Mouse (Mus musculus) limb, embryonic 13.5 days (tissue): Measurements from ENCODE around the gene Traf3. TPM values are rescaled to one million over a fixed set of nuclear protein-coding genes. Genes with fewer than 3 reads are reported as not detected.

ENCODE experiments used
- ATAC-seq: fragments of 200-750 bp; cut with Nextera tagmentation; 2 replicates; pipeline ENCODE4 v1.8.0; 2017; ENCODE audit warnings: low read depth, moderate number of reproducible peaks, moderate TSS enrichment; ENCODE audit not compliant: low FRiP score
- H3K27ac ChIP-seq: fragments of 300-500 bp; sonication (generic); 2 replicates; pipeline ENCODE4 v1.5.1; 2015; ENCODE audit warnings: inconsistent platforms, mild to moderate bottlenecking, moderate library complexity
- H3K27me3 ChIP-seq: fragments of 300-500 bp; sonication (generic); 2 replicates; pipeline ENCODE4 v1.6.1; 2015; ENCODE audit warnings: mild to moderate bottlenecking, inconsistent platforms
- H3K36me3 ChIP-seq: fragments of 300-500 bp; sonication (generic); 2 replicates; pipeline ENCODE4 v1.6.1; 2015; ENCODE audit warnings: inconsistent platforms, mild to moderate bottlenecking, moderate library complexity
- H3K4me1 ChIP-seq: fragments of 300-500 bp; sonication (generic); 2 replicates; pipeline ENCODE4 v1.6.1; 2015; ENCODE audit warnings: inconsistent platforms
- H3K4me2 ChIP-seq: fragments of 300-500 bp; sonication (generic); replicated peaks from 2 replicates; pipeline ENCODE4 v1.6.1; 2015; ENCODE audit warnings: inconsistent platforms, mild to moderate bottlenecking, moderate library complexity
- H3K4me3 ChIP-seq: fragments of 300-500 bp; sonication (generic); 2 replicates; pipeline ENCODE4 v1.5.1; 2015; ENCODE audit warnings: moderate library complexity, mild to moderate bottlenecking, inconsistent platforms
- H3K9ac ChIP-seq: fragments of 300-500 bp; sonication (generic); 2 replicates; pipeline ENCODE4 v1.6.1; 2015; ENCODE audit warnings: mild to moderate bottlenecking, inconsistent platforms
- H3K9me3 ChIP-seq: fragments of 300-500 bp; sonication (generic); 2 replicates; pipeline ENCODE4 v1.6.1; 2016; ENCODE audit warnings: inconsistent platforms
- WGBS: fragments of 180-500 bp; shearing (Covaris S2); methylation state at CpG from one replicate; pipeline ENCODE4 v1.1.7; 2015; 5-methylcytosine and 5-hydroxymethylcytosine counted together
- polyA plus RNA-seq: library from polyadenylated mRNA; unstranded; fragments of >200 nt; fragmentation: Nextera tagmentation; extraction: Ambion mirVana; gene quantifications from 2 replicates; pipeline ENCODE4 v1.2.1, GENCODE M21; 2015

Gene Traf3
- polyA plus RNA-seq, 1 experiment from 2014 or later, result 11.2 TPM

DNA sequence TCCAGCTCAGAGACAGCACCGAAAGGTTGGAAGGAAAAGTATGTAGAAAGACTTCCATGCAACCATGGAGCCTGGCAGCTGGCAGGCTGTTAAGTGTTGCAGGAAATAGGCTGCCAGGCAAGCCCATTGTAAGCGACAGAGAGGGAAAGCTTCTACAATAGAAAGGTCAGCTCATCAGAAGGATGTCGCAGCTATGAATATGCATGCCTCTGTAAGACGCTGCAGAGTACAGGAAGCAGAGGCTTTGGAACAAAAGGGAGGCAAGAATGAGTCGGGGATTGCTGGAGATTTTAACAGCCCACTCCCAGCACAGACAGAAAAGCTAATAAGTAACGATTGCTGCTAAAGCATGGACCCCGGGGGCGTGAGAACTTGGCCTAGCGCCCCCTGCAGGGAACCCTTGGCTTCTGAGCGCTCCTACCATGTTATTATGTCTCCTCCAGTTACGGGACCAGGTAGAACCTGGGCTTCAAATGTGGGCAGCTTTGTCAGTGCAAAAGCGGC is 23.1 kb upstream of the Traf3 start:
- H3K4me2 ChIP-seq, result peak overlapping the region; percentile 21

GRCm38 (mm10) chr12:111143509-111144063 is 22.6 kb upstream of the Traf3 start:
- Histone ChIP-seq H3K9me3 (no peaks in the 10 kb centered on the region), H3K4me2 (peak overlapping the region; percentile 21), H3K4me1 (peaks cover 27% of the 10 kb centered on the region), H3K4me3 (no peak overlapping the region), H3K27me3 (no peaks in the 10 kb centered on the region; the same call in 1 of the 2 replicates), H3K9ac (no peak overlapping the region), H3K27ac (peak overlapping the region; percentile 61; the same call in 1 of the 2 replicates), H3K36me3 (no peaks in the 10 kb centered on the region)
- WGBS, result 68% methylated on average over 16 of the region's 16 CpGs
- peak; percentile 52; the same call in 1 of the 2 replicates for ATAC-seq

More for the DNA sequence above, 23.1 kb upstream of the Traf3 start:
- no peaks in the 10 kb centered on the region for H3K36me3 ChIP-seq
- peaks cover 27% of the 10 kb centered on the region for H3K4me1 ChIP-seq
- no peak overlapping the region for H3K4me3 ChIP-seq
- no peak overlapping the region for H3K9ac ChIP-seq
- H3K27me3 ChIP-seq, result no peaks in the 10 kb centered on the region; the same call in 1 of the 2 replicates
- no peaks in the 10 kb centered on the region for H3K9me3 ChIP-seq
- peak overlapping the region; percentile 61; the same call in 1 of the 2 replicates for H3K27ac ChIP-seq
- ATAC-seq, result no peak
- WGBS, result 23% methylated on average over 12 of the region's 12 CpGs

DNA sequence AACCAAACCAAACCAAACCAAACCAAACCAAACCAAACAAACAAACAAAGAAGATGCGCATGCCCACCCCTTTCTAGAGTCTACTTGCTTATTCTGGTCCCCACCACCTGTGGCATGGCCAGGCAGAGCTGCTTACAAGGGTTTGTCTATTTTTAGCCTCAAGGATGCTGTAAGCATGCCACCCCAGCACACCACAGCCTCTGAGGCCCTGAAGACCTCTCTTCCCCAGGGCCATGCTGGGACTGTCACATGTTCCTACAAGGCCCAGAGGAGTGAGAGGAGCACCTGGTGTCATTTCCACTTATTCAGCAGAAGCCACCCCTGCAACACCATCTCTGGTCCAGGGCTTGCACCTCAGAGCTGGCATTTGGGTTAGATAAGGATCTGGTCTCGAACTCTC is 21.6 kb upstream of the Traf3 start:
- WGBS, result 94% methylated on average over 2 of the region's 2 CpGs
- ATAC-seq, result no peak

DNA sequence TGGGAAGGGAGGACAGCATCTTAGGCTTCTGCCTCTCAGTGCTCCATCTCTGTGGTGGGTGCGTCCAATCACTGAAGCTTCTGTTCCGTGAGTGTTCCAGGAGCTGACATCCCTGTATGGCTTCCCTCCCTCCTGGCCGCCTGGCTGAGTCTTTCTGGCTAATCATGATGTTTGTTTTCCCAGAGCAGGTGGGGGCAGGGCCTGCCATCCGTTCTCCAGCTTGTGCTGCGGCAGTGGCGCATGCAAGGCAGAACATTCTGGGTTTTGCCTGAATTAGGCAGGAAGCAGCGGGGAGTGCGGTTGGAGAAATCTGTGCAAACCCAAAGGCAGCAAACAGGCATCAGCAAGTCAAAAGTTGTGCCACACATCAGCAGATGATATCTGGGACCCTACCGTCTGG is 20.9 kb upstream of the Traf3 start:
- H3K36me3 ChIP-seq, result no peaks in the 10 kb centered on the region
- peaks cover 34% of the 10 kb centered on the region for H3K4me1 ChIP-seq
- no peak overlapping the region for H3K4me3 ChIP-seq
- no peaks in the 10 kb centered on the region for H3K9me3 ChIP-seq
- no peak overlapping the region for H3K4me2 ChIP-seq
- ATAC-seq, result no peak
- WGBS, result 44% methylated on average over 9 of the region's 9 CpGs
- H3K27me3 ChIP-seq, result peaks cover 7% of the 10 kb centered on the region
- no peak overlapping the region for H3K9ac ChIP-seq
- H3K27ac ChIP-seq, result no peak overlapping the region

More for the DNA sequence above, 21.6 kb upstream of the Traf3 start:
- Histone ChIP-seq H3K27ac (no peak overlapping the region), H3K4me3 (no peak overlapping the region), H3K9me3 (no peaks in the 10 kb centered on the region), H3K36me3 (no peaks in the 10 kb centered on the region), H3K4me2 (no peak overlapping the region), H3K27me3 (peaks cover 6% of the 10 kb centered on the region), H3K4me1 (peaks cover 27% of the 10 kb centered on the region), H3K9ac (no peak overlapping the region)

GRCm38 (mm10) chr12:111149495-111150235 is 16.5 kb upstream of the Traf3 start:
- no peak for ATAC-seq
- no peak overlapping the region for H3K4me2 ChIP-seq
- no peak overlapping the region for H3K27ac ChIP-seq
- H3K36me3 ChIP-seq, result no peaks in the 10 kb centered on the region
- H3K27me3 ChIP-seq, result peaks cover 7% of the 10 kb centered on the region
- no peaks in the 10 kb centered on the region for H3K9me3 ChIP-seq
- H3K4me1 ChIP-seq, result peaks cover 36% of the 10 kb centered on the region
- 63% methylated on average over 17 of the region's 17 CpGs for WGBS
- no peak overlapping the region for H3K9ac ChIP-seq
- no peak overlapping the region for H3K4me3 ChIP-seq

DNA sequence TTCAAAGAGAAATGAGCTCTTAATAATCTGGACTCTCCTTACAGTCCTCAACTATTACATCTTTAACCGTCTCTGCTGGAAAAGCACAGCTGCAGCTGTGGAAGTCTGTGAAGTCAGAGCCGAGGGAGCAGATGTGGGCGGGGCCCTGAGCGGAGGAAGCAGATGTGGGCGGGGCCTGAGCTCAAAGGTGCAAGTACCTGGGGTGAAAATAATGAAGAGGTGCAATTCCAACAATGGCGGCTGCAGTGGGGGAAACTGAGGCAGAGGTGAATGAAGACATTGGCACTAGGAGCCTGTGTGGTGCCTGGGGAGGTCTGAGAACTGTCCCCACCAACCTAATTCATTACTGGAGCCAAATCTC is 16.0 kb upstream of the Traf3 start:
- Histone ChIP-seq H3K36me3 (no peaks in the 10 kb centered on the region), H3K9me3 (no peaks in the 10 kb centered on the region), H3K4me2 (no peak overlapping the region), H3K27me3 (peaks cover 11% of the 10 kb centered on the region), H3K4me1 (peaks cover 33% of the 10 kb centered on the region), H3K9ac (no peak overlapping the region), H3K4me3 (no peak overlapping the region), H3K27ac (no peak overlapping the region)
- 6% methylated on average over 6 of the region's 6 CpGs for WGBS
- no peak for ATAC-seq

DNA sequence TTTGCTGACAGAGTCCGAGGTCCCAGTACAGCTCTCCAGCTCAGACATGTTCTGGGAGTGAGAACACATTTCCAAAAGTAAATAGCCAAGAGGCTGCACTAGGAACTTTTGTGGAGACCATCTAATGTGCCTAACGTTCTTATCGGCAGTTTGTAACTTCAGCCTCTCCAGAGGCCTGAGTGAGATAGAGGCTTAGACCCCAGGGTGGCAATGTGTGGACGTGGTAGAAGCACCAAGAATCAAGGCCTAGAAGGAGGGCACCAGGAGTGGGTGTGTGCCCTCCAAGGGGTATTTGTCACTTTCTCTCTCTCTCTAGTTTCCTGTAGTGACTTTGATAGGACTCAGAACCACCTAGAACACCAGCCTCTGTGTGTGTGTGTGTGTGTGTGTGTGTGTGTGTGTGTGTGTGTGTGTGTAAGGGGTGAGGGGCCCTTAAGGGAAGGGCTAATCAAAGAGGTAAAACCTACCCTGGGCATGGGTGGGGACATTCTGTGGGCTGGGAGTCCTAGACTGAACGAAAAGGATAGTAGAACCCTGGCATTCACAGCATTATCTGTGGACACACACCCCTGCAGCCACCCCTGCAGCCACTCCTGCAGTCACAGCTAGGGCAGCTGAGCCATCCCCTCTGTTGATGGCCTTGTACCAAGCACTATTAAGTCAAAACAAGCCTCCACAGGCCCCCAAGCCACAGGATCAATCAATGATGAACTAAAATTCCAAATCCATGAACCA is 14.6 kb upstream of the Traf3 start:
- Histone ChIP-seq H3K27me3 (peaks cover 11% of the 10 kb centered on the region), H3K4me3 (no peak overlapping the region), H3K9me3 (no peaks in the 10 kb centered on the region), H3K4me1 (peaks cover 30% of the 10 kb centered on the region), H3K9ac (no peak overlapping the region), H3K36me3 (no peaks in the 10 kb centered on the region), H3K4me2 (no peak overlapping the region), H3K27ac (no peak overlapping the region)
- ATAC-seq, result no peak
- WGBS, result 91% methylated on average over 5 of the region's 5 CpGs

GRCm38 (mm10) chr12:111152579-111152978 is 13.6 kb upstream of the Traf3 start:
- Histone ChIP-seq H3K36me3 (no peaks in the 10 kb centered on the region), H3K9ac (no peak overlapping the region), H3K27ac (no peak overlapping the region), H3K4me1 (peaks cover 30% of the 10 kb centered on the region), H3K4me2 (no peak overlapping the region), H3K27me3 (peaks cover 11% of the 10 kb centered on the region), H3K9me3 (no peaks in the 10 kb centered on the region), H3K4me3 (no peak overlapping the region)
- no peak for ATAC-seq
- WGBS, result 88% methylated on average over 6 of the region's 6 CpGs

DNA sequence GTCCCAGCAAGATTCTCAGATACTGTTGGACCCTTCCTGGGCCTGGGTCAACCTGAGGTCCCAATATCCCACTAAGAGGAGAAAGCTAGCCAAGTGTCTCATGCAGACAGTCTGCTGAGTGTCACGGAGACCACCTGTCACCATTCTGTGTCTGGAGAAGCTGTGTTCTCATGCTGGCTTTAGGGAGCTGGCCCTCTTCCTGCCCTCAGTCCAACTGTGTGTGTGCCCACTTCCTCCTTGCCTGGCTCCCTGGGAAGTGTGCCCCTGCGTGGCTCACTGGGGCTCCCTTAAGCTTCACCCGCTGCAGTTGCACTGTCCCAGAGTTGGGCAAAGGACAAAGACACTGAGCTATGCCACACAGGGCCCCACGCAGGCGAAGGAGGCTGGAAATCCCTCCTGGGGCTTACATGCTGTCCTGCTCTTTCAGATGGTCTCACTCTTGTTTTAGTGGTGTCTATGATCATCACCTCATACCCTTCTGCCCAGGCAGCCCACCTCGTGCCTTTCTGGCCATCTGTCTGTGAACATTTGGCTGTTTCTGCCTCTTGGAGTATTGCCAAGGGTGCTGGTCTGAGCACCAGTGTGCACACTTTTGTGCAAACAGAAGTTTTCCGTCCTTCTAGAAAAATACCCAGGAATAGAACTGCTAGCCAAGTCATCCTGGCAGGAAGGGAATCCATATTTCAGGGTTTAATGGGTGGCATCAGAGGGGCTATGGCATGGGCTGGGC is 13.0 kb upstream of the Traf3 start:
- H3K4me2 ChIP-seq, result no peak overlapping the region
- no peaks in the 10 kb centered on the region for H3K9me3 ChIP-seq
- H3K27me3 ChIP-seq, result peaks cover 11% of the 10 kb centered on the region
- WGBS, result 64% methylated on average over 7 of the region's 7 CpGs
- no peak overlapping the region for H3K27ac ChIP-seq
- no peaks in the 10 kb centered on the region for H3K36me3 ChIP-seq
- no peak overlapping the region for H3K4me3 ChIP-seq
- ATAC-seq, result 0 out of 2 replicates have a peak, but pooled peaks have one; percentile 1
- H3K4me1 ChIP-seq, result peaks cover 30% of the 10 kb centered on the region
- H3K9ac ChIP-seq, result no peak overlapping the region

- 26% methylated on average over 5 of the region's 5 CpGs for WGBS
- Histone ChIP-seq H3K4me2 (no peak overlapping the region), H3K4me1 (peaks cover 30% of the 10 kb centered on the region), H3K9ac (no peak overlapping the region), H3K27ac (no peak overlapping the region), H3K4me3 (no peak overlapping the region), H3K36me3 (no peaks in the 10 kb centered on the region), H3K9me3 (no peaks in the 10 kb centered on the region), H3K27me3 (peaks cover 11% of the 10 kb centered on the region)
- peak; percentile 64 for ATAC-seq
Measured at GRCm38 (mm10) chr12:111153946-111154345, 12.2 kb upstream of the Traf3 start.

GRCm38 (mm10) chr12:111154641-111155040 is 11.5 kb upstream of the Traf3 start:
- no peak overlapping the region for H3K9ac ChIP-seq
- peaks cover 29% of the 10 kb centered on the region for H3K4me1 ChIP-seq
- H3K27ac ChIP-seq, result no peak overlapping the region
- no peak overlapping the region for H3K4me3 ChIP-seq
- H3K36me3 ChIP-seq, result no peaks in the 10 kb centered on the region
- H3K27me3 ChIP-seq, result peaks cover 4% of the 10 kb centered on the region
- 79% methylated on average over 6 of the region's 6 CpGs for WGBS
- no peak overlapping the region for H3K4me2 ChIP-seq
- ATAC-seq, result no peak
- H3K9me3 ChIP-seq, result no peaks in the 10 kb centered on the region
